Mouse (Mus musculus) frontal cortex, postnatal 36 days (tissue): ENCODE measurements at regions not wholly inside any gene's neighbourhood (a gene's known extent, or its start where the extent isn't known, plus 50 kb on each side); places are given as distances from the start of the nearest gene placed in this dataset.
"Not testable (repeated sequence)": the region's sequence is repeated elsewhere in the genome, so short reads cannot be mapped to it uniquely, and the experiment has no call there.

Source experiments
- DNase-seq, 2 experiments: peaks; one replicate each; pipeline ENCODE4 v3.0.0; 2022; ENCODE audit warnings: low spot score in 2 of 2

DNA sequence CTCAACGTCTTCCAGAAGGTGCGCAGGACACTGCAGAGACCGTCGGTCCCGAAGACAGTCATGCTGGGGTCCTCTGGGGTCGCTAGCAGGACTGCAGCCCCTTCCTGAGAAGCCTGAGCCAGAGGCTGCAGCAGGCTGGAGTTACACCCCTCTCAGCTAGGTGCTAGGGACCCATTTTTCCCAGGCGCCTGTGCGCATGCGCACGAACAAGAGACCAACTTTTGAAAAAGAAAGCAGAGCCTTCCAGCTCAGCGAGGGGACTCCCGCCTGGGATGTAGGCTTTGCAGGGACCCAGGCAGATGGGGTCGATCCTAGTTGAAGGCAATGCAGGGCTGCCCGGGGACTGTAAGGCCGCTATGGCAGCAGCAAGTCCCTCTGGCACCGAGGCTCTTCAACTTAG is 104.7 kb upstream of the Atg7 start:
- DNase-seq = not testable (repeated sequence)

GRCm38 (mm10) chr6:114550096-114550669 is 92.7 kb upstream of the Atg7 start:
- peak; percentile 45 to 47 for DNase-seq

- DNase-seq = peak in 1 of 2 experiments; percentile 46
Measured at GRCm38 (mm10) chr6:114553072-114553471, 89.8 kb upstream of the Atg7 start.

- DNase-seq = not testable (repeated sequence)
Measured at GRCm38 (mm10) chr6:114555186-114555585, 87.7 kb upstream of the Atg7 start.

GRCm38 (mm10) chr6:114577319-114577718 is 65.6 kb upstream of the Atg7 start:
- DNase-seq = peak; percentile 33 to 34
